Mouse (Mus musculus) heart, embryonic 14.5 days (tissue): ENCODE measurements at regions not wholly inside any gene's neighbourhood (a gene's known extent, or its start where the extent isn't known, plus 50 kb on each side); places are given as distances from the start of the nearest gene placed in this dataset.

Source experiments
- ATAC-seq: fragments of 200-750 bp; cut with Nextera tagmentation; 2 replicates; pipeline ENCODE4 v1.8.0; 2017; ENCODE audit warnings: low read depth, moderate TSS enrichment; ENCODE audit not compliant: insufficient number of reproducible peaks, insufficient read depth, low FRiP score
- H3K27ac ChIP-seq, 2 experiments: fragments of 200-500 bp in 1 of 2; fragments of 300-500 bp in 1 of 2; sonication (generic) in 1 of 2; replicated peaks in 1 of 2; 2 replicates each; pipeline ENCODE4 v1.5.1; 2012 to 2014; ENCODE audit warnings: low read depth in 2 of 2, low read length in 2 of 2, control low read depth in 1 of 2, mild to moderate bottlenecking in 1 of 2, mixed read lengths in 1 of 2; ENCODE audit not compliant: control insufficient read depth in 1 of 2, insufficient read depth in 1 of 2
- H3K27me3 ChIP-seq: fragments of 300-500 bp; sonication (generic); 2 replicates; pipeline ENCODE4 v1.6.1; 2014; ENCODE audit warnings: mild to moderate bottlenecking, low read length, control low read depth; ENCODE audit not compliant: control insufficient read depth, insufficient read depth
- H3K36me3 ChIP-seq: fragments of 300-500 bp; sonication (generic); 2 replicates; pipeline ENCODE4 v1.6.1; 2014; ENCODE audit warnings: mild to moderate bottlenecking, control low read depth, low read length, mixed read lengths; ENCODE audit not compliant: control insufficient read depth, insufficient read depth
- H3K4me1 ChIP-seq, 2 experiments: fragments of 200-500 bp in 1 of 2; fragments of 300-500 bp in 1 of 2; sonication (generic) in 1 of 2; 2 replicates each; pipeline ENCODE4 v1.6.1; 2012 to 2014; ENCODE audit warnings: low read length in 2 of 2, control low read depth in 1 of 2, mixed read lengths in 1 of 2; ENCODE audit not compliant: control insufficient read depth in 2 of 2, insufficient read depth in 2 of 2
- H3K4me2 ChIP-seq: fragments of 300-500 bp; sonication (generic); 2 replicates; pipeline ENCODE4 v1.6.1; 2014; ENCODE audit warnings: mild to moderate bottlenecking, low read length
- H3K4me3 ChIP-seq, 2 experiments: fragments of 200-500 bp in 1 of 2; fragments of 300-500 bp in 1 of 2; sonication (generic) in 1 of 2; 2 replicates each; pipeline ENCODE4 v1.5.1; 2012 to 2014; ENCODE audit warnings: low read length in 2 of 2, mild to moderate bottlenecking in 2 of 2, control low read depth in 1 of 2, low read depth in 1 of 2, moderate library complexity in 1 of 2; ENCODE audit not compliant: control insufficient read depth in 1 of 2, insufficient read depth in 1 of 2
- H3K9ac ChIP-seq: fragments of 300-500 bp; sonication (generic); 2 replicates; pipeline ENCODE4 v1.6.1; 2014; ENCODE audit warnings: mild to moderate bottlenecking, low read length
- H3K9me3 ChIP-seq: fragments of 300-500 bp; sonication (generic); 2 replicates; pipeline ENCODE4 v1.6.1; 2016; ENCODE audit warnings: low read length, control low read depth; ENCODE audit not compliant: control insufficient read depth
- whole genome bisulfite sequencing: fragments of 180-500 bp; shearing (Covaris S2); extraction: QIAGEN DNeasy Blood & Tissue Kit; methylation state at CpG from one replicate; pipeline ENCODE4 v1.1.7; 2014; 5-methylcytosine and 5-hydroxymethylcytosine counted together

- WGBS, result 75% methylated on average over 11 of the region's 11 CpGs
- no peak overlapping the region for H3K9ac ChIP-seq
- H3K4me2 ChIP-seq, result no peak overlapping the region
- H3K4me3 ChIP-seq, result no peak overlapping the region
- ATAC-seq, result no peak
- H3K9me3 ChIP-seq, result no peaks in the 10 kb centered on the region
- H3K27me3 ChIP-seq, result peaks cover 3% of the 10 kb centered on the region; the same call in 1 of the 2 replicates
- H3K36me3 ChIP-seq, result no peaks in the 10 kb centered on the region
- no peak overlapping the region for H3K27ac ChIP-seq
- no peaks in the 10 kb centered on the region for H3K4me1 ChIP-seq
Measured at GRCm38 (mm10) chr13:72409238-72409965, 219.2 kb upstream of the Irx2 start.

GRCm38 (mm10) chr13:72412656-72413055, 216.0 kb upstream of the Irx2 start:
- Histone ChIP-seq H3K9me3 (no peaks in the 10 kb centered on the region), H3K27me3 (no peaks in the 10 kb centered on the region), H3K9ac (no peak overlapping the region), H3K4me1 (no peaks in the 10 kb centered on the region), H3K27ac (no peak overlapping the region), H3K4me2 (no peak overlapping the region), H3K4me3 (no peak overlapping the region), H3K36me3 (no peaks in the 10 kb centered on the region)
- WGBS, result 78% methylated on average over 4 of the region's 4 CpGs
- no peak for ATAC-seq

DNA sequence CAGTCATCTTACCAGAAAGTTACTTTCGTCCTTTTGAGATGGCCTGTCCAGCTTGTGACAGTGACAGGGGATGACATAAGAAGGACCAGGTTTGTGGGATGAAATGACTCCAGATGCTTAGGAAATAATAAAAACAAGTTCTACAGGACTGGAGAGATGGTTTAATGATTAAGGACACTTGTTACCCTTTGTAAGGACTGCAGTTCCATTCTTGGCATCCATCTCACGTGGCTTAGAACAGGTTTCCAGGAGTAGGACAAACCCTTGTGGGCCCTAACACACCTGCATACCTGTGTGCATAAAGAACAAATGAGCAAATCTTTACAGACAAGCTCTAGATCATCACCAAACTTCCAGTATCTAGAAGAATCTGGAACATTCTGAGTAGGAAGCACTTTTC, 211.6 kb upstream of the Irx2 start:
- H3K36me3 ChIP-seq, result no peaks in the 10 kb centered on the region
- no peaks in the 10 kb centered on the region for H3K9me3 ChIP-seq
- no peak overlapping the region for H3K27ac ChIP-seq
- H3K4me1 ChIP-seq, result peaks cover 8 to 14% of the 10 kb centered on the region in 2 experiments
- no peak overlapping the region for H3K4me2 ChIP-seq
- no peak for ATAC-seq
- 77% methylated on average over 2 of the region's 2 CpGs for WGBS
- no peak overlapping the region for H3K4me3 ChIP-seq
- H3K9ac ChIP-seq, result no peak overlapping the region
- 0 out of 2 replicates have a peak, but pooled peaks cover 3% of the 10 kb centered on the region for H3K27me3 ChIP-seq

DNA sequence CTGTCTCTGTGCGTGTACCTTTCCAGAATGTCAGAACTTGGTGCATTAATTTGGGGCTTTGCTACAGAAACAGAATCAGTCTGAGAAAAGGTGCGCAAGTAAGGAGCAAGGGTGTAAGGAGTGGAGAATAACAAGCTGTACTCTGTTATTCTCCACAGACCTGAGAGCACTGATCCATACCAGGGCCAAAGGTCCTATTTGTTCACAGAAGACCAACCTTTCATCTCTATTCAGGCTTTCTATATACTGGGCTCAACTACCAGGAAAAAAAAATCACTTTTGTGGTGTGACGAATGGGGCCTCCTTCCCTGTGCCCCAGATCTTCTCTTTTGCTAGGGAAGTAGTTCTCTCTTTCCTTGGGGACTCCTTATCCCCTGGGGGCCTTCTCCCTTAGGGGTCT, 210.8 kb upstream of the Irx2 start:
- no peak overlapping the region for H3K4me2 ChIP-seq
- WGBS, result 85% methylated on average over 3 of the region's 3 CpGs

GRCm38 (mm10) chr13:72418285-72418684, 210.3 kb upstream of the Irx2 start:
- 0 out of 2 replicates have a peak, but pooled peaks cover 3% of the 10 kb centered on the region for H3K27me3 ChIP-seq
- no peak overlapping the region for H3K9ac ChIP-seq
- no peaks in the 10 kb centered on the region for H3K36me3 ChIP-seq
- peaks cover 8 to 14% of the 10 kb centered on the region in 2 experiments for H3K4me1 ChIP-seq
- 70% methylated on average over 2 of the region's 2 CpGs for WGBS
- H3K9me3 ChIP-seq, result no peaks in the 10 kb centered on the region
- ATAC-seq, result no peak
- H3K4me2 ChIP-seq, result no peak overlapping the region
- H3K4me3 ChIP-seq, result no peak overlapping the region
- peak overlapping the region in 1 of 2 experiments; percentile 73; a peak in 2 of 4 replicates for H3K27ac ChIP-seq

More for the DNA sequence above, 210.8 kb upstream of the Irx2 start:
- Histone ChIP-seq H3K9ac (no peak overlapping the region), H3K4me1 (peaks cover 8 to 14% of the 10 kb centered on the region in 2 experiments), H3K27me3 (0 out of 2 replicates have a peak, but pooled peaks cover 3% of the 10 kb centered on the region), H3K4me3 (no peak overlapping the region), H3K36me3 (no peaks in the 10 kb centered on the region), H3K9me3 (no peaks in the 10 kb centered on the region), H3K27ac (no peak overlapping the region)
- ATAC-seq, result no peak

DNA sequence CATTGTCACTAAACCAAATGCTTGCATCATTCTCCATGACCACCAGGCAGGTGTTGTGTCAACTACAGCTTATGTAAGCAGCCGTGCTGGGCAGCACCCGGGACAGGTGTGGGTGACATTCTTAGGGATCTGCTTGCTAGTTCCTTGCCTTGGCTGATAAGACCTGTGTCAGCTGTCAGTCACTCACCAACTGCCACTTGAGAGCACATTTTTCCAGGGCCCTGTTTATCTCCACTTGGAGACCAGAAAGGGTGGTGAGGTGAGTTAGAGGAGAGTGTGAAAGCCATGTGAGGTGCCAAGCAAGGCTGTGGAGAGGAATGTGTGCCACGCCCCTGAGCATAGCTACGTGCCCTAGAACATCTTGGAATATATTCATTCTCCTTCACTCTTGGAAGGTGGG, 209.1 kb upstream of the Irx2 start:
- Histone ChIP-seq H3K27ac (peak overlapping the region; percentile 57 to 73; a peak in 3 of 4 replicates), H3K4me3 (no peak overlapping the region), H3K9ac (no peak overlapping the region), H3K4me1 (peaks cover 8 to 14% of the 10 kb centered on the region in 2 experiments), H3K27me3 (0 out of 2 replicates have a peak, but pooled peaks cover 3% of the 10 kb centered on the region), H3K4me2 (0 out of 2 replicates have a peak overlapping the region, but pooled peaks have one; percentile 5), H3K9me3 (no peaks in the 10 kb centered on the region), H3K36me3 (no peaks in the 10 kb centered on the region)
- ATAC-seq, result peak; percentile 74; the same call in 1 of the 2 replicates
- 20% methylated on average over 4 of the region's 4 CpGs for WGBS

GRCm38 (mm10) chr13:72425917-72426316, 202.7 kb upstream of the Irx2 start:
- Histone ChIP-seq H3K4me2 (no peak overlapping the region), H3K4me1 (peaks cover 0 to 4% of the 10 kb centered on the region in 2 experiments; a peak in 3 of 4 replicates), H3K9ac (no peak overlapping the region), H3K4me3 (no peak overlapping the region), H3K27me3 (0 out of 2 replicates have a peak, but pooled peaks cover 3% of the 10 kb centered on the region), H3K9me3 (no peaks in the 10 kb centered on the region), H3K27ac (no peak overlapping the region), H3K36me3 (no peaks in the 10 kb centered on the region)
- 40% methylated on average over 8 of the region's 8 CpGs for WGBS
- ATAC-seq, result no peak
